Mouse (Mus musculus) fat pad, adult 2 months (tissue): ENCODE measurements around the gene Tfam.

Experiments
- DNase-seq: peaks from one replicate; pipeline ENCODE4 v3.0.0-alpha.2; 2011; ENCODE audit warnings: low read depth, low spot score; ENCODE audit errors: extremely low read depth

Tfam gene

DNA sequence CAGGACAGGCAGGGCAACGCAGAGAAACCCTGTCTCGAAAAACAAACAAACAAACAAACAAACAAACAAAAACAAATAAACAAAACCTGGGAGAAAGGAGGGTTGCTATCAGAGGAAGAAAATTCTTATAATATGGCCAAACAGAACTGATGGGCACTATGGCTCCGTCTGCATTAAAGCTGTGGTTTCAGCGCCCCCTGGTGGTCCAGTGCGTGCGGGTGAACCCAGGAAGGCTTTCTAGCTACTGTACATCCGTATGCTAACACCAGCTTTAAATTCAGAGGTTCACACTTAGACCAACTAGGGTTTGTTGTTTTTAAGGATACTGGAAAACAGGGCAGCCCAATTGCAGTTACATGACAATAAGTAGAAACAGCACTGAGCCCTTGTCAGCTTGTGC, 12.2 kb downstream of the Tfam start:
- no peak for DNase-seq

GRCm38 (mm10) chr10:71223101-71223500, 15.0 kb downstream of the Tfam start:
- DNase-seq = no peak

GRCm38 (mm10) chr10:71222639-71223038, 15.4 kb downstream of the Tfam start:
- no peak for DNase-seq

DNA sequence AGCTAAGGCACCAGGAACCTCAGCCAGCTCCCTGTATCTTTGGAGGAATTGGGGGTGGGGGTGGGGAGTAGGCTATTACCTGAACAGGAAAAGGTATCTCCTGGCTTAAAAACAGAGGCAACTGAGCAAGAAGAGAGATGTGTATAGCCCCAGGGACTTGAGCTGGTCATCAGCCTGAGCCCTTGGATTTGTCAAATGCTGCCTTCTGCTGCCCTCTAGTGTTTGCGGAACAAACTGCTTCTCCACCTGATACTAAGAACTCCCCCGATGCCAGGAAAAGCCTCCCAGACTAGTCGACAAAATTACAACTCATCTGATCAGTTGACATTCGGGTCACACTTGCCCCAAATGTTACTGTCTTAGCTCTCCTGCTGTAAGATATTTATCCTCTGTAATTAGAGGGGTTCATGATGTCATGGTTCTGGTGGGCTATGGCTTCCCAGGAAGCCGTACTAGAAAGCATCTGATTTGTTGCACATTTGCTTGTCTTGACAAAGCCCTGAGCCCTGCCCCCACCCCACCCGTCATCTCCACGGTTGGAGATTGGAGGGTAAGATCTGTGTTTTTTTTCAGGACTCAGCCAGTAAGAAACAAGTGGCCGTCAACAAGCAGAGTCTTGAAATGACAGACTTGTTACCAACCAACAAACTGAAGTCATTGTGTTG, 19.7 kb downstream of the Tfam start:
- DNase-seq = no peak

- DNase-seq = no peak
Measured at GRCm38 (mm10) chr10:71215996-71216395, 22.1 kb downstream of the Tfam start.

DNA sequence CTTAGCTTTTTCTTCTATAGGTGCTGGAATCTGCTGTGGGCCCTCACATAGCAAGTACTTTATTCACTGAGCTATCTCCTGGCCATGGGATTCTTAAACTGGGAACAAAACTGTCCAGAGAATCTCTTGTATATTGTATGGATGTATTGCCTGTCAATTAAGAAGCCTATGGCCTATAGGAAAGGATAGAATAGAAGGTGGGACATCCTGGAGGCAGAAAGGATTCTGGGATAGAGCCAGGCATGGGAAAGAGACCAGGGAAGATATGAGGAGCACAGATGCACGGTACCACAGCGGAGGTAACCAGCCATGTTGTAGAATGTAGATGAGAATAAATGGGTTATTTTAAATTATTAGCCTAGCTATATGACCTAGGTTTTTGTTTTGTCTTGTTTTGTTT, 36.6 kb downstream of the Tfam start:
- DNase-seq = no peak

GRCm38 (mm10) chr10:71200964-71201363, 37.1 kb downstream of the Tfam start:
- DNase-seq = no peak

- DNase-seq = no peak
Measured at GRCm38 (mm10) chr10:71198676-71199075, 39.4 kb downstream of the Tfam start.

DNA sequence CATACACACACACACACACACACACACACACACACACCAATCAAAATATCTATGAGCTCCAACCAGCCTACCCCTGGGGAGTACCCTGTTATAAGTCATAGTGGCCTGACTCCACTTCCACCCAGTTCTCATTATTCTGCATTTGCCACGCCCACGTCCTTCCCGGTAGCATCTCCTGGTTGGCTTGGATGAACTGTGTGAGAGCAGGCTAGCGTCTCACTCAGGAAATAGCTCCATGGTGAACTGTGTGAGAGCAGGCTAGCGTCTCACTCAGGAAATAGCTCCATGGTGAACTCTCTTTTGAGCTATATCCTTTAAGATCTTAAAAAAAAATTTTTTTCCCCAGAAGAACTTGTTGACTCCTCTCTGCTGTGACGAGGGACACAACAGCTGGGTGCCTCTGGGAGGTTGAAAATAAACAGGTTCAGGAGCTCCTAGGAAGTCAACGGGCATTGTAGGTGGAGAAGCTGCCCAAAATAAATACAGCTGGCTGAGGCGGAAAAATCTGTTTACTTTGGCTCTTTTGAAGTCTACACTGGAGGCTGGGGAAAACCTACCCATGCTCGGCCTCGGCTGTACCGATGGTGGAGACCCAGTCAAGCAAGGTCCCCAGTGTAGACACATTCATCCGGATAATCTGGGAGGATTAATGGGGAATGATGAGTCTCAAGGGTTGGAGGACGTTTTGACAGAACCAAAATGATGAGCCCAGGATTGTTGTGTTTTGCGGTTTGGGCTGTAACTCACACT, 40.9 kb downstream of the Tfam start:
- no peak for DNase-seq

DNA sequence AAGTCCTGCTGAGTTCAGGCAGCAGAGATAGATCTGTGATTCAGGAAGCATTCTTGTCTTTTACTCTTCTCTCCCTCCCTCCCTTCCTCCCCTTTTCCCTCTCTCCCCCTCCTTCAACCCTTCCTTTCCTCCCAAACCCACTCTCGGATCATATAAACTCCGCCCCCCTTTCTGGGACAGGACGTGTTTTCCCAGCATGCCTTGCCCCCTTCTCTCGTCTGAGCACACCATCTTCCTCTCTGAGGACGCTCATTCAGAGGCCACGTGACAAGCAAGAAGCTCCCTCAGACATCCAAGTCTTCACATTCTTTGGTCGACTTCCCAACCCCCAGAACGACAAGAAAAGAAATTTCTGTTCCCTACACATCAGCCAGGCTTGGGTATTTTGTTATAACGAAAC, 42.6 kb downstream of the Tfam start:
- no peak for DNase-seq

GRCm38 (mm10) chr10:71194713-71195112, 43.4 kb downstream of the Tfam start:
- no peak for DNase-seq

GRCm38 (mm10) chr10:71193319-71193718, 44.8 kb downstream of the Tfam start:
- no peak for DNase-seq

DNA sequence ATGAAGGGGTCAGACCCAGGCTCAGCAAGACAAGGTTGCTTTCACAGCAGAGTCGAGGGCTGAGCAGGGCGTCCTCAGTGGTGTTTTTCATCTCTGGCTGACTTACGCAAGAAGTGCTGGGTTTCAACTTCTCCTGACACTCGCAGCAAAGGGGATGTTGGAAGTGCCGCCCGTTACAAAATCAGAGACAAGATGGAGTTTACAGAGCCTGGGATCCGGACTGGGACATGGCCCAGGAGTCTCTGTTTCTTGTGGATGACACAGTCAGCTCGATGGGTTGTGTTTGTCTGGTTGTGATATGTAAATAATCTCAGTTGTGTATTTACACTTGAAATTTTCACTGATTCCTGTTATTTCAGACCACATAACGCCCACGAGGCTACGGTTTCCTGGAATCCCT, 45.2 kb downstream of the Tfam start:
- no peak for DNase-seq

DNA sequence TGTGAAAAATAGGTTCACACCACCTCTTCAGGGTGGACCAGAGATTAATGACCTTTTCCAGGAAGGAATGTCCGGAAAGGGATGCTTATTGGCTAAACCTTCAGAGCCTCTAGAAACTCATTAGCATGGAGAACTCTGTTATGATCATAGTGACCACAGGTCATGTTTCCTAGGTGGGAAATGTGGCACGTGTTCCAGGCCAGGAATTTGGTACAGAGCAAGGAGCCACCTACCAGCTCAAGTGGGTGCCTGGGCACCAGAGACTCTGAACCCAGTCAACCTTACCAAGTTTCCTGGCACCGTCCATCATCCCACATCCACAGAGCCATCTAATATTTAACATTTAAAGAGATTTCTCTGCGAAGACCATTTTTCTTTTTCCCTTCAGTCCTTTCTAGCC, 49.4 kb downstream of the Tfam start:
- no peak for DNase-seq

DNA sequence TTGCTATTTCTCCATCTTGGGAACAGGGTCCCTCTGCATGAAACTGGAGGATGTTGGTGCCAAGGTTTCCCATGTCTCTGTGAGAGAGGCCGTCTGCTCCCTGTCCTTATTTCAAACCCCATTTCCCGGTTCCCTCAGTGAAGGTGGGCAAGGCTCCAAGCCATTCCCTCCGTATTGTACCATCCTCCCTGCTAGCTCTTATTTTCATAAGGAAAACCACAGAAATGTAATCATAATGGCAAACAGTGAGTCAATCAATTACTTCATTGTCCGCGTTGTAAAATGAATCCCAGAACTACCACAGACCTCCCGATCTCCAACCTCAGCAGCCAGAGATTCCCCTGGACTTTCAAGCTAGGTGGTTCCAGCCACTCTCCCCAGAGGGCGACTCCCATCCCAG, 53.0 kb downstream of the Tfam start:
- DNase-seq = no peak

- no peak for DNase-seq
Measured at GRCm38 (mm10) chr10:71183339-71184031, 54.6 kb downstream of the Tfam start.

DNA sequence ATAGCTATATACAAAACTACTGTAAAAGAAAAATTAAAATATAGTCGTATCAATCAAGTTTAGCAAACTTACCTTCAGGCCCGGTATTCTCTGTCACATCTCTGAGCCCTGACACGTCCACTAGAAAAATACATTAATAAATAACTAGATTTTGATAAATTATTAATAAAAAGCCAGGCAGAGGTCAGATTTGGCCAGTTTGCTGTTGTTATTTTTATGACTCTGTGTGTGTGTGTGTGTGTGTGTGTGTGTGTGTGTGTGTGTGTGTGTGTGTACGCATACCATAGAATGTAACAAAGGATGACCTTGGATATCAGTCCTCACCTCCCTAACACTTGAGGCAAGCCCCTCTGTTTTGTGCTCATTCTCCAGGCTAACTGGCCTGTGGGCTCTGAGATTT, 56.1 kb downstream of the Tfam start:
- no peak for DNase-seq

DNA sequence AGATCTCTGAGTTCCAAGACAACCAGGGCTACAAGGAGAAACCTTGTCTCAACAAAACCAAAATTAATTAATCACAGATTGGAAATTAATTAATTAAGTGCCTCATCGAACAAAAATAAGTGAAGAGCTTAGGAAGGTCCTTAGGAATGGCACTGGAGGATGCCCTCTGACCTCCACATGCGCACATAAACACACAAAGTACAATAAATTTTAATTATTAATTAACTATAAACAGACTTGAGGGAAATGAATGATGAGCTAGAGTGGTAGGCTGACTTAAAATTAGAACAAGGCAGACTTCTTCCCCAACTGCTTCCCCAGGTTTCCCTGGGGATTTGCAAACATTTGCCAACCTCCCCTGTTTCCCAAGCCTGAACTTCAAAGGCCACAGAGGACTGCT, 57.0 kb downstream of the Tfam start:
- no peak for DNase-seq

DNA sequence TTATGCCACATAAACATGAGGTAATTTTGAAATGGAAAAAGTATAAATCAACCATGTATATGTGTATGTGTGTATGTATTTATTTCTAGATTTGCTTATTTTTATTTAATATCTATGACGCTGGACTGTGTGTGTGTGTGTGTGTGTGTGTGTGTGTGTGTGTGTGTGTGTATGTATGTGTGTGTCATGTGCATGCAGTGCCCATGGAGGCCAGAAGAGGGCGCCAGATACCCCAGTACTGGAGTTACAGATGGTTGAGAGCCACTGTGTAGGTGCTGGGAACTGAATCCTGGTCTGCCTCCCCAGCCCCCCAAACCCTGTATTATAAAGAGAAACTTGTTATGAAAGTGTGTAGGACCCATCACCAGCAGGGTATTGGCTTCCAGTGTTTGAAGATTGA, 58.0 kb downstream of the Tfam start:
- DNase-seq = no peak

GRCm38 (mm10) chr10:71177201-71177600, 60.9 kb downstream of the Tfam start:
- DNase-seq = no peak

DNA sequence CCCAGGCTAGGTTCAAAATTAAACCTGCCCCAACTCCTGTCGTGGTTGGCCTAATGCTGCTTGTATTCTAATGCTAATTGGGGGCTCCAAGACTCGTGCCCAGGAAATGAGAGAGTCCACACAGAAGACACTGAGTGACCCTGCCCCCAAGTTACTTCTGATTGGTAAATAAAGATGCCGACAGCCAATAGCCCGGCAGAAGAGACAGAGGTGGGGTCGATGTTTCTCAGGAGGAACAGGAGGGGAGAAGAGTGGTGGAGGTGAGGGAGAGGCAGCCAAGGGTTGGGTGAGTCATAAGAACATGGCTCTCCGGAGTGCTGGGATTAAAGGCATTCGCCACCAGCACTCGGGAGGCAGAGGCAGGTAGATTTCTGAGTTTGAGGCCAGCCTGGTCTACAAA, 61.7 kb downstream of the Tfam start:
- no peak for DNase-seq
